Mouse (Mus musculus) c-Kit-negative CD71-positive TER-119-positive erythroid progenitor cells, embryonic 14.5 days (primary cell): Measurements from ENCODE around the gene Lrrc36.

Source experiments
- DNase-seq: peaks from one replicate; pipeline ENCODE4 v3.0.0-alpha.2; 2013; ENCODE audit warnings: low read depth, low spot score

Gene Lrrc36

DNA sequence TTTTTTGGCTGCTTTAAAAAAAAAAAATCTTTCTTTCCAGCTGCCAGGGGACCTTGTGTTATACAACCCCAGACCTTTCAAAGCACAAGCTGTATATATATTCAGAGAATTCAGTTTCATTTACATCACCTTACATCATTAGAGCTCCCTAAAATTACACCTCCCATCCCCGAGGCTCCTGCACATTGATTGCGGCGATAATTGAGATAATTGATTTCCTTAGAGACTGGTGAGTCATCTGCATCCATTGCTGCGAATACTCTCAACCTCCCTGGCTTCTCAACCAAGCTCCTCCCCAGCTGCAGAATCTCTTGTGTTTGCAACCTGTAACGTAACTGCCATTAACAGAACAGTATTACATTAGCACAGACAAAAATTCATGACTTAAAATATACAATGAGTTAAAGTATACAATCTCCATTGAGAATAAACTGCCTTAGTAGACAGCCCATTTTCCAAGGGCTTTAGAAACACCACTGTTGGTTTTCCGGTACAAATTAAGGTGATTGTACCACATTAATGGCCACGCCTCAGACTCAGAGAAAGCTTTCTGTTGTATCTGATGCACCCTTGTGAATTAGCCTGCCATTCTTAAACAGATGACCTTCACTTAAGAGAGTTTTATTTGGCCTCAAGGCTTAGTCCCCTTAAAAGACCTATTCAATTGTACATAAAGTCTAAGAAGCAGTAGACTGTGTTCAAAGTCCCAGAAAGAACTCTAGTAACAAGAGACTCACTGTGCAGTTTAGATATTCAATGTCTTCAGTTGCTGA, 18.6 kb downstream of the Lrrc36 start:
- DNase-seq: no peak

DNA sequence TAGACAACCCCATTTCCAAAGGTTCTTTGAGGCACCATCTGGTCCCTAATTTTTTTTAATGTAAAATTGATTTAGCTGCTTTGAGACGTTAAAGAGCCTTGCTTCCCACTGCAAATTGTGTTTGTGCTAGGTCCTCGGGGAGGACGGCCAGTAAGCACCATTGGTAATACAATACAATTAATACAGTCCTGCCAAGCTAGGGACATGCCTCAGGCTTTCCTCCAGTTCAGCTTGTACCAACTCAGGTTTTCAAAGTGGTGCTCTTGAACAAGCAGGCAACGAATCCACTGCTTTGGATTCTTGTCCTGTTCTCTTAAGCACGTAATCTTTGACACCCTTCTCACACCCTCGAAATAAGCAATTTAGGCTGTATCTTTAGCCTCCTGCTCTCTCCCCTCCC, 19.6 kb downstream of the Lrrc36 start:
- DNase-seq: no peak

DNA sequence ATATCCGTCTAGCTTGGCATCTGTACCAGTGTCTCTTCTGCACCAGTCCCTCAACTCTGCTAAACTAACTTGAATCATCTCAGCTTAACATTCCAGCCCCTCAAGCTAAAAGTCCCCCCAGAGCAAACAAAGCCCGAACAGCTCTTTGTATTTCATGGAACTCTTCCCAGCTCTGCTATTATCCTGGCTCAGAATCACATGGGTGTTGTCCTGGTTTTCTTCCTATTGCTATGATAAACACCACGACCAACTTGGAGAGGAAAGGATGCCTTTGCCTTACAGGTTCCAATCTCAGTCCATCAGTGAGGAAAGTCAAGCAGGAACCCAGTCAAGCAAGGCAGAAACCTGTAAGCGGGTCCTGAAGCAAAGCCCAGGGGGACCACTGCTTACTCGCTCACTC, 20.1 kb downstream of the Lrrc36 start:
- DNase-seq: no peak

DNA sequence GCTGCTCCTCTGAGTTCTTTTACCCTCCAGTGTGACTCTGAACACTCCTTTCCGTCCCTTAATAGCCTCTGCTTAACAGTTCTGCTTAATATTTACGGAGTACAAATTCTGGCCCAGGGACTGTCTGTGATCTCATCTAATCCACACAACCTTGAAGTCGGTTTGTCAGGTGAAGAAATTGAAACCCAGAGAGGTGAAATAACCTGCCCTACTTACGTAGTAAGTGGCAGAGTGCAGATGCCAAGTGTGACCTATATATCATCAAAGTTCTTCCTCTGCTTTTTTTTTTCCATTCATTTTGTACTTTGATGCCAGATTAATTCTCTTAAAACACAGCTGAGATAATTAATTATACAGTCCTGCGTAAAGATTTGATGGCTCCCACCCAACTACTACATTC, 20.8 kb downstream of the Lrrc36 start:
- DNase-seq: no peak

DNA sequence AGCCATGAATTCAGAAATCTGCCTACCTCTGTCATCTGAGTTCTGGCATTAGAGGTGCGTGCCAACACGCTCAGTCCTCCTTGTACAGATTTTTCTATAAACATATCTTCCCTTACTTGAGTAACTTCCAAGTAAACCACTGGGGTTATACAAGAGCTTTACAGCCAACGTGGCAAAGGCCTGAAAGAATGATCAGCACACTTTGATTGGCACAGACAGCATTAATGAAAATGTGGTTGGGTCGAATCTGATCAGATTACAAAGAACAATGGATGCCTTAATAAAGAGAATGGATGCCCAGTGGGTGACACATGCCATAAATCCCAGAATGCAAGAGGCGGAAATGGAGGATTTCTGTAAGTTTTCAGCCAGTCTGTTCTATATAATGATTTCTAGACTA, 22.8 kb downstream of the Lrrc36 start:
- DNase-seq: no peak

DNA sequence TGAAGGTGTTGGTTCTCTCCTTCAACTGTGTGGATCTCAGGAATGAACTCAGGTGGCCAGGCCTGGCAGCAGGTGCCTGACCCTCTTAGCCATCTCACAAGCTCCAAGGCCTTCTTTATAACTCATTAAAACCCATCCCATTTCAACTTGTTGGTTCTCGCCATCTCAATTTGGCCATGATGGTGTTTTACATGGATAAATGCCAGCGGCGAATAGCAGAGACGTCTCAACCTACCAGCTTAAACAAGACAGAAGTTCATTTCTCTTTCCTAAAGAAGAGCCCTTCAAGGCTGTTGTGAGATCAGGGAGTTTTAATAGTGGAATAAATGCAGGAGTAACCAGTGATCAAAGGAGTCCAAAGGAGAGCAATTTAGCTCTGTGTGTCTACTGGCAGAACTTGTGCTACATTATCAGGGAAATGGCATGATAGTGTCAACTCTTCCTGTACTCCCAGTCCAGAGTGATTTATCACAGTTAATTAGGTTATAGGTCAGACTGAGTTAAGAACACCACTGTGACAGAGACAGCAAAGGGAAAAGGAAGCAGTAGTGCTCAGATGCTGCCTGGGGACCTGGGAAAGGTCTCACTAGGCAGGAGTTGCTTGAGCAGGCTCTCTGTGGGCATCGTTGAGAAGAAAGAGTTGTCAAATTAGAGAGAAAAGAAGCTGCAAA, 23.8 kb downstream of the Lrrc36 start:
- DNase-seq: no peak

DNA sequence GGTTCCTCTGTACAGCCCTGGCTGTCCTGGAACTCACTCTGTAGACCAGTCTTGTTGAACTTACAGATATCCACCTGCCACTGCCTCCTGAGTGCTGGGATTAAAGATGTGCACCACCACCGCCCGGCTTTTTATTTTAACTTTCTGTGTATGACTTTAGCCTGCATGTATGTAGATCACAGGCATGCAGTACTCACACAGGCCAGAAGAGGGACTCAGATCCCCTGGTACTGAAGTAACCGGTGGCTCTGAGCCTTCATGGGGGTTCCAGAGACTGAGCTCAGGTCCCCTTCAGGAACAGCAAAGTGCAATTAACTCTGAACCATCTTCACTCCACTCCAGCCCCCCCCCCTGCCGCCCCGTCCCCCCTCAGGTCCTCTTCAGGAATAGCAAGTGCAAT, 25.5 kb downstream of the Lrrc36 start:
- peak; percentile 42 for DNase-seq

DNA sequence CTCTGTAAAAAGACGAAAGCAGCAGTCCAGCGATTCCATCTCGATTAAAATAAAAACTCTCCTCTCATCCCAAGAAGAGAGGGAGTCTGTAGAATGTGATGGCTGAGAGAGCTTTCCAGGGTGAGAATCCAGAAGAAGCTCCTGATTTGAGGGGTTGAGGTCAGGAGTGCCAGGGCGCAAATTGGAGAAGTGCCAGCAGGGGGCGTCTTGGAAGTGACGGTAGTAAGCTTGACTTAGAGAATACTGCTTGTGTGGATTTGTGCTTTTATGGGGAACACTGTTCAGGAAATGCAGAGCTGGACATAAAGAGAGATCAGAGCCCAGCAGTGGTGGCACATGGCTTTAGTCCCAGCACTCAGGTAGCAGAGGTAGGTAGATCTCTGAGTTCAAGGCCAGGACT, 28.1 kb downstream of the Lrrc36 start:
- peak; percentile 44 for DNase-seq

DNA sequence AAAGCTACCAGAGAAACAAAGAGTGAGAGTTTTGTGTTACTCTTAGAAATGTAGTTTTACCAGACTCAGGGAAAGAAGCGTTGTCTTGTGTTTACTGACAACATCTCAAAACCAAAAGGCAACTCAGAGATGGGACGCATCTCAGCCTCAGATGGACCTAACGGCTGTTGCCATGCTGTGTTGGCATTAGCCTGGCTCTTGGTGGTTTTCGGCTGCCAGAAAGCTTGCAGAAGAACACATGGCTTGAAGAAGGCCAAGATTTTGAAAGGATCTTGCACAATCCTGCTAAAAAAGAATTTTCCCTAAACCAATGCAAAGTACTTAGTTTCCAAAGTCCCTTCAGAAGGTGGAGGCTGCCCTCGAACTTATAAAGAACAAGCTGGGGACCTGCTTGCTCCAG, 29.3 kb downstream of the Lrrc36 start:
- DNase-seq: no peak

DNA sequence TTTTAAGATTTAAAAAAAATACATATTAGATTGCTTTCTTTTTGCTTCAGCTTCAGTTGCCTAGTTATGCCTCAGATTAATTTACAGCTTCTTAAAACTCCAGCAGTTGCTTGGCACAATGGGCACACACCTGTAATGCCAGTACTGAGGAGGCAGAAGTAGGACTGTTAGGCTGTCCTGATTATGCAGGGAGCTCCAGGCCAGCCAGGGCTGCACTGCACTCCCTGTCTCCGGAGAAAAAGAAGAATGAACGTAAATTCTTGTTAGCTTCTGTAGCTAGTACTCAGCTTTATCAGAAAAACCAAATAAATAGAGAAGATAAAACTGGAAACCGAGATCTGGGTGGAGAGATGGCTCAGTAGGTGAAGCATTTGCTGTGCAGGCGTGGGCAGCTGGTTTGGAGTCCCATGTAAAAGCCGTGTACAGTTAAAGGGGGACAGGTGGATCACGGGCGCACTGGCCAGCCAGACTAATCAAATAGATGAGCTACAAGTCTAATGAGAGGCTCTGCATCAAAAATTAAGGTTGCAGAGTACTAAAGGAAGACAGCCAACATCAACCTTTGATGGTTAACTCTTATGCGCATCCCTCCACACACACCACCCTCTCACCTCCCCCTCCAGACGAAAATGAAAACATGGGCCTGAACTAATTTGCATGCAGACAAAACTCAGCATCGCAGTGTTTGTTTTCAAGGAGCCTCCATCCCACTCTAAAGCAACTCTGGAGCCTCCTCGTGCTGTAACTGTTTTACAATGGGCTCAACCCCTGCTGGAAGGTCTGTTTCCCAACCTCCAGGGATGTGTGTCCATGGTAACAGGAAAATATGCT, 32.1 kb downstream of the Lrrc36 start:
- no peak for DNase-seq

DNA sequence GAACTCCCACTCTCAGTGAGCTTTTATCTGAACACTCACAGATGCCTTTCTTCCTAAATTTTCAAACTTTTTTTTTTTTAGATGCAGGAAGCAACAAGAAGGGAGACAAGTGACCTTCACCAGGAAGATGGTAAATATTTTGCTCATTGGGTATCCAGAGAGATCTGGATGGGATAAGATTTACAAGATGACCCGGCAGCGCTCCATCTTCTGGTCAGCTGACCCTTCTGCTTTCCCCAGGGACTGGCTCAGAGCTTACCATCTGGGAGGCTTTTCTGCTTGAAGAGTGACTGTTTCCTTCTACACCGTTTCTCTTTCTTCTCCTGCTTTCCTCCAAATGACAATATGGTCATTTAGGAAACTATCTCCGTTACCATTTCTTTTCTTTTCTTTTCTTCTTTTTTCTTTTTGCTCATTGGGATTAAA, 32.8 kb downstream of the Lrrc36 start:
- no peak for DNase-seq

DNA sequence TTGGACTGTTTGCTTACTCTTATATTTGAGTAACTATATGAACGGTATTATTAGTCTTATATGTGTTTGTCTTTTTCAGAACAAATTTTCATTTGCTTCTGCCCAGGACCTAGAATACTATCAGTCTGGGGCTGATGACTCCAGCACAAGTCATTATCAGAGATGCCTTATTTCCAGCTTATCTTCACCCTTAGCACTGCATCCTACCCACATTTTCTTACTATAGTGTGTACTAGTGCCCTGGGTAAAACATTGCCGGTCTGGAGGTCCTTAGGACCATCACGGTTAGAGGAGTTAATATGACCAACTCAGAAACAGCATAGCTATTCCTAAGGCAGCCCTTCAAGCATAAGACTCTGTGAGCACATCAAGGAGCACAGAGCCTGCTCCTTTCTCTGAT, 34.8 kb downstream of the Lrrc36 start:
- peak; percentile 51 for DNase-seq

DNA sequence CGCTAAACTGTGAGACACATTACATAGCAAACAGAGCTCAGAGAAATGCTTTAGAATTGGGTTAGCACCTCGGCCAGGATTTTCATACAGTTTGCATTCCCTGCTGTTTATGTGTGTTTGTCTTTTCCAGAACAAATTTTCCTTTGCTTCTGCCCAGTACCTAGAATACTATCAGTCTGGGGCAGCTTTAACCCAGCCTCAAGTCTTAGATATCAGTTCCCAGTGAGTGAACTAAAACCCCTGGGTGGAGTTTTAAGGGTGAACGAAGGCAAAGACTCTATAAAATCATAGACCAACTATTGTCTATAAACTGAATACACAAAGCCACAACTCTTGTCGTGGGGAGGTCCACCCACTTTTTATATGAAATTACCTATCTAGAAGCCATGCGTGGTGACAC, 35.2 kb downstream of the Lrrc36 start:
- DNase-seq: peak; percentile 63

DNA sequence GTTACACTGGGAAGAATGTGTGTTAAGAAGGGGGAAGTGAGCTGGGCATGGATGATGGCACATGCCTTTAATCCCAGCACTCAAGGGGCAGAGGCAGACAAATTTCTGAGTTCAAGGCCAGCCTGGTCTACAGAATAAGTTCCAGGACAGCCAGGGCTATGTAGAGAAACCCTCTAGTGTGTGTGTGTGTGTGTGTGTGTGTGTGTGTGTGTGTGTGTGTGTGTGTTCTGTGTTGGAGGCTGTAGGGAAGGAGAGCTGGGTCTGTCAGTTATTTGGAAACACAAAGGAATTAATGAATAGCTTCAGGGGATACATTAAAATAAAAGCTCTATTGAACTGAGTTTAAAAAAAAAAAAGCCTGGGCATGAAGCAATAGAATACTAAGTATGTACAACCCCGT, 37.6 kb downstream of the Lrrc36 start:
- DNase-seq: no peak

DNA sequence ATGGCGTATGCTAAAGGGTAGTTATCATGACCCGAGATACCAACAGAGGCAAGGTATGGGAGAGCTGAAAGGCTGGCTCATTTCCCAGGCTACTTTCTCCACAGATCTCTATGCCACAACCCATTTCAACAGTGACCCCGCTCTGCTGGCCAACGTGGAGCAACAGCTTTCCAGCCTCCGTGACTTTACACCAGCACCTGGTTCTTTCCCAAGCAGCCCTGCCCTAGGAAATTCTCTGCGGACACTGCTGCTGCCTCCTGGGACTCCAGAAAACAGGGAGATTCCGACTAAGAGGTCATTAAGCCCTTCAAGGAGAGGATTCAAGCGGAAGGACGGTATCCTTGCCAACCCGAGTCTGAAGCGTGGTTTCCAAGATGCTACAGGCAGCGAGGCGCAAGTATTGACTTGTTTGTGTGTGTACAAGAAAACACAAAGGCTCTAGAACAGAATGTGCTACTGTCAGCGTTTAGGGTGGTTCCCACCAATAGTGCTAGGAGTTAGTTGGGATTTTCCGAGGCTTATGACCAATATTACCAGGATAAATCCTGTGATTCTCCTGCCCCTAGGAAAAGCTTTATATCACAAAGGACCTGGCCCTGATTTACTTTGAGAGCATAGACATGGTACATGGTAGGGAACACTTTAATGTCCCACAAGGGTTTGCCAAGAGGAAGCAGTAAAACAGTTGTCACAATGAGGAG, 38.7 kb downstream of the Lrrc36 start:
- no peak for DNase-seq

DNA sequence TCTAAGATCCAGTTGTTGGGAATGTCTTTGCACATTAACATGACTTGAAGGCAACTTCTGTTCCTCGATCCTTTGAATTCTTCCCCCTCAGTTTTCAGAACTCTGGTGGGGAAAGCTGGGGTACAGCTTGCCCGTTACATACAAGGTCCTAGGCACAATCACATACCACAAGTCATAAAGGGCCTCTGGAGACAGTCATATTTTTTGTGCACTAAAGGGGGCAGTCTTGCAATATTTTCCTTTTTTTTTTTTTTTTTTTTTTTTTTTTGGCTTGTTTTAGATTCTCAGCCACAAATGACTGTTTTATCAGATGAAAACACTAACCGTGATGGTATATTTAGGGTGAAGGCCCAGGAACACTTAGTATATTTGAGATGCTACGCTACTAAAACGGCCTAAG, 39.9 kb downstream of the Lrrc36 start:
- no peak for DNase-seq

DNA sequence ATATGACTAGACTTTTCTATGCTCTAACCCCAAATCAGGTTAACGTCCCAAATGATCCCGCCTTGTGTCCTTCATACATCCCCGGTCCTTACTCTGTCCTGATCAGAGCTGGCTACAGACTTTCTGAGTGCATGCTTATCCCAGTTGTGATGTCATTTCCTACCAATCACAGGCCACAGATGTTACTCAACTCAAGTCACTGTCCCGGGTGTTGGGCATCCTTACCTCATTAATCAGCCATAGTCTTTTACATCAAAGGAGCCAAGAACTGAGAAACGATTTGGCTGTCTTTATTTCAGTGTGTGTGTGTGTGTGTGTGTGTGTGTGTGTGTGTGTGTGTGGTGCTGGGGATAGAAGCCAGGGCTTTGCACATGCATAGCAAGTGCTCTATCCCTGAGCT, 40.7 kb downstream of the Lrrc36 start:
- DNase-seq: no peak

DNA sequence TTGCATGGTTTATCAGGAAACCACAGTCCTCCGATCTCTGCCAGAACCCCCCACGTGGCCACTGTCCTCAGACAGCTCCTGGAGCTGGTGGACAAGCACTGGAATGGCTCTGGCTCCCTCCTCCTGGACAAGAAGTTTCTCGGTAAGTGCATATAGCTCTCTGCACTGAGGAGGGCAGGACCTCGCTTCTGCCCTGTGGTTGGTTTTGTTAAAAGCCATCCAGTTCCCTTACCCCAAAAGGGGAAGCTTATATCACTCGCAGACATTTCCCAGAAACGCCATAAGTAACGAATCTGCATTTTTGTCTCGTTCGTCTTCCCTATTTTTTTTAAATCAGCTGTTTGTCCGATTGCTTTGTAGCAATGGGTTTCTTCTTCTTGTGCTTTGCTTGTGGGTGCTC, 41.8 kb downstream of the Lrrc36 start:
- DNase-seq: no peak

DNA sequence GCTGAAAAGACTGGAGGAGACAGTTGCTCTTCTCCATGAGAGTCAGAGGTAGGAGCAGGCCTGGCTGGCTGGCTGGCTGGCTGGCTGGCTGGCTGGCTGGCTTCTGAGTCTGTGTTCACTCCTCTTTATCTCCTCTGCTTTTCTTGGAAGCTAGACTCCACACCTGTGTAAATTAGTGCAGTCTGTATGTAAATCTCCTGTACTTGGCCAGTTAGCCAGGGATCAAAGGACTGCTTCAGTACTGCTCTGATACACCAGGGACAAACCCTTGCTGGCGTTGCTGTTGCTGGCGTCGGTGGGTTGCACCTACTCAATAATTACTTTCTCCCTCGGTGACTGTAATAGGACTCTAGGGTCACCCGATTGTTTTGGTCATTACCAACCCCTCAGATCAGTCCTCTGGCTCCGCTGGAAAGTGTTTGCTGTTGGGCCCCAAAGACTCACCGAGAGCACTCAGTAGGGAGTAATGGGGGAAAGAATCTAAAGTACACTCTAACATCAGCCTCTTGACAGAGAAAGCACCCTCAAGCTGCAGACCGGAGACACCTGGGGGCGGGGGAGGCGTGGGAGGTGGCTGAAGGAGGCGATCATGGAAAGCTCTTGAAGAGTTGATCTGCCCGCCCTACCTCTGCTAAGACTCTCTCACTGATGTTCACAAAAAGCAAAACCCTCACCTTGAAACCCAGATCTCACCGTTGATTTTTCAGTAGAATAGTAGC, 47.9 kb downstream of the Lrrc36 start:
- DNase-seq: no peak

DNA sequence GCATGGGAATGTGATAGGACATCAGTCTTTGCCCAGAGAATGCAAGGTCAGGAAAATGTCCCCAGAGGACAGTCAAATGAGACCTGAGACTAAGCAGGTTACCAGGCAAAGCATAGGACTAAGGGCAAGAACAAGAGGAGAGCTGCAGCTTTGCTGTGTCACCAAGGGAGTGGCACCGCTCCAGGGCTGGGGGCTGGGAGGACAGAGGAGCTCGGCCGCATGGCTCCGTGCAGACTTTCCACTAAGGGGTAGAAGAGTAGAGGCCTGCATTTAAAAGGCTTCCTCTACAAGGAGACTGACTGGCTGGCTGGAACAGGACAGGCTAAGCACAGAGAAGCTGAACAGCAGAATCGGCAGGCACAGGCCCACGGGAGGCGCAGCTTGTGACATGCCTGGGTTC, 51.2 kb downstream of the Lrrc36 start:
- no peak for DNase-seq

DNA sequence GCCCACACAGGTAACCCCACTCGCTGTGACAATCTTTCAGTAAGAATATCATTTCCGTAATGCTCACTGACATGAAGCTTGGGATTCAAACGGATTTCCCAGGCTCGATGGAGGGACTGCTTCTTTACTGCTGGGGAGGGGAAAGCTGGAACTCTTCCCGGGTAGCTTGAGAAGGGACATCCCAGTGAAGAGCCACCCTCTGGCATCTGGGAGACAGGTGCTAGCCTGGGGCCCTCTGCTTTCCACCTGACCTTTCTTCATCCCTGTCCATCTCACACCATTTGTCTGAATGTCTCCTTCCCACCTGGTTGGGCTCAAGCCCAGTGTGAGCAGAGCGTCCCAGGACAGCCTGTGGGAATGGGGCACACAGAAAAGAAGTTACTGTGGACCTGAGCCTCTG, 52.9 kb downstream of the Lrrc36 start:
- DNase-seq: no peak
